Mouse (Mus musculus) E14TG2a.4 (cell line): ENCODE measurements around the gene Flnb.

Source experiments
- H3K27me3 ChIP-seq: 2 replicates; pipeline ENCODE4 v1.6.1; 2014; ENCODE audit warnings: low read length, control low read depth; ENCODE audit not compliant: insufficient read depth
- H3K36me3 ChIP-seq: 2 replicates; pipeline ENCODE4 v1.6.1; 2014; ENCODE audit warnings: low read length, control low read depth; ENCODE audit not compliant: insufficient read depth
- H3K4me1 ChIP-seq: replicated peaks from 2 replicates; pipeline ENCODE4 v1.6.1; 2014; ENCODE audit warnings: low read depth, low read length, control low read depth
- H3K4me3 ChIP-seq: replicated peaks from 2 replicates; pipeline ENCODE4 v1.5.1; 2014; ENCODE audit warnings: mild to moderate bottlenecking, low read length
- H3K9me3 ChIP-seq: 2 replicates; pipeline ENCODE4 v1.6.1; 2014; ENCODE audit warnings: low read length, control low read depth
- CTCF ChIP-seq: conservative IDR thresholded peaks from 2 replicates; pipeline ENCODE4 v1.5.1; 2014; ENCODE audit warnings: low read length
- NANOG ChIP-seq: IDR thresholded peaks from 2 replicates; pipeline ENCODE4 v1.6.1; 2014; ENCODE audit warnings: borderline replicate concordance, low read length, mixed read lengths
- POU5F1 ChIP-seq: IDR thresholded peaks from 2 replicates; pipeline ENCODE4 v1.6.1; 2014; ENCODE audit warnings: low read length, borderline replicate concordance

The Flnb gene

GRCm38 (mm10) chr14:7854366-7854765, 36.6 kb downstream of the Flnb start:
- peaks cover 12% of the 10 kb centered on the region; the same call in 1 of the 2 replicates for H3K36me3 ChIP-seq
- TF ChIP-seq POU5F1 (no peak), CTCF (no peak), NANOG (no peak)
- H3K4me3 ChIP-seq, result no peak overlapping the region
- no peaks in the 10 kb centered on the region for H3K27me3 ChIP-seq
- H3K9me3 ChIP-seq, result no peaks in the 10 kb centered on the region
- peaks cover 82% of the 10 kb centered on the region for H3K4me1 ChIP-seq

GRCm38 (mm10) chr14:7855101-7855500, 37.3 kb downstream of the Flnb start:
- no peaks in the 10 kb centered on the region for H3K9me3 ChIP-seq
- H3K36me3 ChIP-seq, result peaks cover 6% of the 10 kb centered on the region; the same call in 1 of the 2 replicates
- no peak overlapping the region for H3K4me3 ChIP-seq
- no peaks in the 10 kb centered on the region for H3K27me3 ChIP-seq
- TF ChIP-seq CTCF, result no peak
- TF ChIP-seq NANOG, result no peak
- TF ChIP-seq POU5F1, result no peak
- peaks cover 79% of the 10 kb centered on the region for H3K4me1 ChIP-seq

DNA sequence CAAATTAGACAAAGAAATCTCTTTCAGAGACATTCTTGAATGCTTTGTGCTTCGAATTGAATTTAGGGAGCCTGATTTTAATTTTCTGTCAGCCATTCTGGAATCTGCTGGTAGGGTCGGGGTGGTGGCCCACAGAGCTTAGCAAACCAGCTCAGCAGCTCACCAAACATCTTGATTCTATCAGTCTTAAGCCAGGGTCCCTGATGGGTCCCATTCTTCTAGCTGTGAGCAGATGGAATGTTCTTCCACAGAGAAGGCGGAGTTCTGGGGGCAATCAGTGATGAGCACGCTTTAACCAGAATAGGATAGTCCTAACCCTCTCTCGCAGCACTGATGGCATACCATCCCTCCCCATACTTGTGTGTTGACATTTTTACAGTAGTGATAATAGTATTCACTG, 37.7 kb downstream of the Flnb start:
- Histone ChIP-seq H3K27me3 (no peaks in the 10 kb centered on the region), H3K9me3 (no peaks in the 10 kb centered on the region), H3K36me3 (peaks cover 6% of the 10 kb centered on the region; the same call in 1 of the 2 replicates), H3K4me1 (peaks cover 79% of the 10 kb centered on the region), H3K4me3 (no peak overlapping the region)
- TF ChIP-seq POU5F1, result no peak
- TF ChIP-seq NANOG, result no peak
- TF ChIP-seq CTCF, result no peak

DNA sequence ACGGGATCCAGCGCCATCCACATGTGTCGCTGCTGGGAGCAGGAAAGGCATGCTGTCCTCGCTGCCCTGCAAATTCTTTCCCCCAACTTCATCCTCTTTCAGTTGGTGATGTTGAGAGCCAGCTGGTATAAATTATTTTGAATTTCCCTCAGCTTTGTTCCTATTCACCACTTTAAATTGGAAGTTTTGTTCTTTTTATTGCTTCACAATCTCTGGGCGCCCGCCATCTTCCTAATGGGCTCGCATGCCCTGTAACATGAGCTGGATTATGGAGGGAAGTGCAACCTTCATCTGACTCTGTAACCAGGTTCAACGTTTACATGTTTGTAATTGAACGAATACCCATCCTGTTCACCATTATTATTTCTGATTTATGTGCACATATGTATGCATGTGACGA, 38.6 kb downstream of the Flnb start:
- H3K4me3 ChIP-seq, result no peak overlapping the region
- TF ChIP-seq POU5F1 (no peak), CTCF (no peak), NANOG (no peak)
- no peaks in the 10 kb centered on the region for H3K9me3 ChIP-seq
- no peaks in the 10 kb centered on the region for H3K27me3 ChIP-seq
- H3K4me1 ChIP-seq, result peaks cover 79% of the 10 kb centered on the region
- peaks cover 14% of the 10 kb centered on the region for H3K36me3 ChIP-seq

DNA sequence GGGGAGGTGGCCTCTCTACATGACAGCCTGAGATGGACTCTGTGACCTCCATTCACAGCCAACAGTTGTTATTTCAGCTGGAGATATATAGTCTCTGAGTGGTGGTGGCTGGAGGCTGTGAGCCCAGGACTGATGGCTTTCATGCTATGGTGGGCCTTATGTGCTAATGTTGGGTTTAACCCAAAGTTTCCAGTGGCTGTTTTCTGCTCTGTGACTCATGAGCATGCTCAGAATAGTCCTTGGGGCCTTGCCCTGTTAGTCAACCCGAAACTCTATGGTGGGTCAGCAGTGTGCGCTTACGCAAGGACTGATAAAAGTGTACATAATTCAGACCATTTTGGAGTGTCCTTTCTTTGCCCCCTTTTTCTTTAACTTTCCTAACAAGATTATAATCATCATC, 40.1 kb downstream of the Flnb start:
- no peak overlapping the region for H3K4me3 ChIP-seq
- peaks cover 72% of the 10 kb centered on the region for H3K4me1 ChIP-seq
- H3K36me3 ChIP-seq, result peaks cover 15% of the 10 kb centered on the region
- no peaks in the 10 kb centered on the region for H3K9me3 ChIP-seq
- no peaks in the 10 kb centered on the region for H3K27me3 ChIP-seq
- TF ChIP-seq POU5F1 (no peak), CTCF (no peak), NANOG (no peak)

GRCm38 (mm10) chr14:7858430-7858829, 40.7 kb downstream of the Flnb start:
- H3K9me3 ChIP-seq, result no peaks in the 10 kb centered on the region

DNA sequence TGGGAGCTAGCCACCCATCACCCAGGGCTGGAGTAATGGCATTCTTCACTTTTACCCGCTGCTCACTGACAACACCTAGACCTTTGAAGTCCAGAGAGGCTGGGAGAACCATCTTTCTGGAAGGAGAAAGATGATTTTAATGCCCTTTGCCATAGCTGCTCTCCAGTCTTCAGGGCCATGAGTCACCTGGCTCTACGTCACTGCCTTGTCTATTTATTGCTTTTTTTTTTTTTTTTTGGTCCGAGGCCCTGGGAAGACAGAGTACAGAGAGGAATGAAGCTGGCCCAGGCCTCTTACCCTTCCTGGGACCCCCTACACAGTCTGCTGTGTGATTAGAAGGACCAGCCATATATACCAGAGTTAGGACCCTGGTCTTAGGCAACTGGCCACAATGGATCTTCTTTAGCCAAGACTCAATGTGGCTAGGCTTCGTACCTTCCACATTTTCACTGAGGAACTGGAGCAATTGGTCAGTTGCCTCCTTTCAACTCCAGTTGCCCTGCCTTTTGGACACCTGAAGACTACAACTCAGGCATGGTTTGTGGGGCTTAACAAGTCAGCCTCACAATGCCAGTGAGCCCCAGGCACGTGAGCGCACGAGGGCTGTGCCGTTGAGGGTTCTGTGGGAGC, 42.9 kb downstream of the Flnb start:
- peaks cover 19% of the 10 kb centered on the region for H3K36me3 ChIP-seq
- no peak overlapping the region for H3K4me3 ChIP-seq
- H3K9me3 ChIP-seq, result no peaks in the 10 kb centered on the region
- H3K27me3 ChIP-seq, result no peaks in the 10 kb centered on the region
- TF ChIP-seq NANOG, result no peak
- TF ChIP-seq POU5F1, result no peak
- TF ChIP-seq CTCF, result no peak
- H3K4me1 ChIP-seq, result peaks cover 66% of the 10 kb centered on the region

More at GRCm38 (mm10) chr14:7858430-7858829, 40.7 kb downstream of the Flnb start:
- Histone ChIP-seq H3K36me3 (peaks cover 15% of the 10 kb centered on the region), H3K4me3 (no peak overlapping the region), H3K27me3 (no peaks in the 10 kb centered on the region), H3K4me1 (peaks cover 71% of the 10 kb centered on the region)
- TF ChIP-seq POU5F1 (no peak), NANOG (no peak), CTCF (no peak)

DNA sequence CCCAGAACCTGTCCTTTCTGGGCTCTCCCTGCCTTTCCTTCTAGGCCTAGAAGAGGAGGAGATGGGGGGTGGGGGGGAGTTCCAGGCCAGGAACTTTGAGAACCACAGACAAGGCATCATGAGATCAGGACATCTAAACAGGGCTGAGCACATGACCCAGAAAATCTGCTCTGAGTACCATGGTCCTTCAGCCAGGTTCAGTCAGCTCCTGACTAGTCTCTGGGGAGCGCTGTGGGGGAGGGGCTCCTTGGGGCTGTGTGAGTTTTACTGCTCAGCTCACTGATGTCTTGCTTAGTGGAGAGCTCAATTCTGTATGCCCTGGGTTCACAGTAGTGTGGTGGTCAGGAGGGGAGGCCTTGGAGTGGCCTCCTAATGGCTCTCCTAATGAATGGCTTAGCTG, 43.5 kb downstream of the Flnb start:
- Histone ChIP-seq H3K36me3 (peaks cover 19% of the 10 kb centered on the region), H3K4me1 (peaks cover 59% of the 10 kb centered on the region), H3K9me3 (no peaks in the 10 kb centered on the region), H3K4me3 (no peak overlapping the region), H3K27me3 (no peaks in the 10 kb centered on the region)
- TF ChIP-seq CTCF (no peak), NANOG (no peak), POU5F1 (no peak)

DNA sequence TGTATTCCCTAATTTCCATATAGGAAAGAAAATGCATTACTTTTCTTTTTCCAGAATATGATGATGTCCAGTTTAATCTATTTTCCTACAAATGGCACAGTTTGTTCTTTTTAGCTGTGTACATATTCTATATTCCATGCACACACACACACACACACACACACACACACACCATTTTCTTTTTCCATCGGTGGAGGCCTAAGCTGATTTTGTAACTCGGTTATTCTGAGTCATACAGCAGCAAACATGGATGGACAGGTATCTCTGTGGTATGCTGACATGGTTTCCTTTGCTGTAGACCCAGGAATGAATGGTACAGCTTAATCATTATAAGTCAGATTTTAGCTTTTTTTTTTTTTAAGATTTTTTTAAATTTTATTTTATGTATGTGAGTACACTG, 44.5 kb downstream of the Flnb start:
- H3K4me3 ChIP-seq, result no peak overlapping the region
- H3K9me3 ChIP-seq, result no peaks in the 10 kb centered on the region
- H3K4me1 ChIP-seq, result peaks cover 52% of the 10 kb centered on the region
- peaks cover 21% of the 10 kb centered on the region for H3K36me3 ChIP-seq
- TF ChIP-seq CTCF (no peak), NANOG (no peak), POU5F1 (no peak)
- no peaks in the 10 kb centered on the region for H3K27me3 ChIP-seq
